In the genomic region with DNA sequence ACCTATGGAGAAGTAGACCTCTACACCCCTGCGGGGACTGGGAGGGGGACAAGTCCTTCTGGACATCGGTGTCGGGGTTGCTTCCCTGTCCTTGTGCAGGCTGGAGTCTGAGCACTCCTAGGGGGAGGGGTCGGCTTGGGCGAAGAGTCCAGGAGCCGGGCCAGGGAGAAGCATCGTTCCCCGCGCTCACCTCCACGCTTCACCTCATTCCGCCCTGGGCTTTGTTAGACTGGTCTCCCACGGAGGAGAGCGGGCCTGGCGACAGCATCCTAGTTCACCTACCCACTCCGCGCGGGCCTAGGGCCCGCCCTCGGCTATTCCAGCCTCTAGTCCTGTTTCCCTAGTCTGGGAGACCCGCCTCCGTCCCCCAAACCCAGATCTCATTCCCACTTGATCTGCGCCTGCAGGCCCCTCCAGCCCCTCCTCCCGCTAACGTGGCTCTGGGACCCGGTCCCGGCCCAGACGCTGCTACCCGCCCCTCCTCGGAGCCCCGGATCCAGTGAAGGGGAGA, we compare ENCODE assay signal across 8 mouse cellular contexts. TPM values are rescaled to one million over a fixed set of nuclear protein-coding genes. Genes with fewer than 3 reads are reported as not detected.
DNase-seq lines count a peak whose midpoint lies in the region; ATAC-seq lines count a peak whose summit lies in the region.

No protein-coding gene starts in this region.

- no peak for ATAC-seq in heart, embryonic 11.5 days (replicated peaks; ENCODE audit: insufficient number of reproducible peaks, low FRiP score, low TSS enrichment)
- peak; percentile 32 for ATAC-seq in embryonic facial prominence, embryonic 15.5 days (ENCODE audit: insufficient number of reproducible peaks, low FRiP score, low TSS enrichment, low read depth)
- ATAC-seq in intestine, embryonic 15.5 days, result 0 out of 2 replicates have a peak, but pooled peaks have one; percentile 6
- peak; percentile 34 for ATAC-seq in midbrain, embryonic 15.5 days (replicated peaks)
- no peak for ATAC-seq in megakaryocyte progenitor cell, adult 5-6 weeks (replicated peaks; ENCODE audit: poor library complexity)

- H3K4me2 ChIP-seq in heart, embryonic 11.5 days, result peak overlapping the region; percentile 96
- peak overlapping the region; percentile 74 for H3K4me2 ChIP-seq in embryonic facial prominence, embryonic 15.5 days (replicated peaks)
- peak overlapping the region; percentile 93 for H3K4me2 ChIP-seq in intestine, embryonic 15.5 days (replicated peaks)
- H3K4me2 ChIP-seq in midbrain, embryonic 15.5 days, result peak overlapping the region; percentile 81

- intact Hi-C loops in heart, postnatal 25 days (cut with DNase I), result no loop called here

- no peaks in the 10 kb centered on the region for H3K36me3 ChIP-seq in heart, embryonic 11.5 days (ENCODE audit: control insufficient read depth, insufficient read depth, low read length)
- peaks cover 16% of the 10 kb centered on the region; the same call in 1 of the 2 replicates for H3K36me3 ChIP-seq in embryonic facial prominence, embryonic 15.5 days
- no peaks in the 10 kb centered on the region for H3K36me3 ChIP-seq in intestine, embryonic 15.5 days
- H3K36me3 ChIP-seq in midbrain, embryonic 15.5 days (replicated peaks), result peaks cover 10% of the 10 kb centered on the region; the same call in 1 of the 2 replicates

- WGBS in heart, embryonic 11.5 days (ENCODE audit: insufficient replicate concordance), result under 1% methylated on average over 30 of the region's 30 CpGs
- under 1% methylated on average over 30 of the region's 30 CpGs for whole genome bisulfite sequencing in embryonic facial prominence, embryonic 15.5 days
- WGBS in intestine, embryonic 15.5 days, result 2% methylated on average over 30 of the region's 30 CpGs
- 1% methylated on average over 30 of the region's 30 CpGs for WGBS in midbrain, embryonic 15.5 days

- peak overlapping the region; percentile 76 for H3K4me3 ChIP-seq in heart, embryonic 11.5 days (ENCODE audit: low read depth, low read length)
- peak overlapping the region; percentile 65 for H3K4me3 ChIP-seq in embryonic facial prominence, embryonic 15.5 days (replicated peaks)
- peak overlapping the region; percentile 70 for H3K4me3 ChIP-seq in intestine, embryonic 15.5 days (replicated peaks)
- H3K4me3 ChIP-seq in midbrain, embryonic 15.5 days, result peak overlapping the region; percentile 71

- DNase-seq in heart, postnatal 25 days (ENCODE audit: low spot score), result no peak
- peak; percentile 23 for DNase-seq in Muller cell, postnatal 12 days (ENCODE audit: inconsistent ontology term)
- DNase-seq in urinary bladder, postnatal 14 days (ENCODE audit: low spot score), result no peak

- H3K9ac ChIP-seq in heart, embryonic 11.5 days (ENCODE audit: low read depth, low read length), result peak overlapping the region; percentile 78
- peak overlapping the region; percentile 47 for H3K9ac ChIP-seq in embryonic facial prominence, embryonic 15.5 days
- H3K9ac ChIP-seq in intestine, embryonic 15.5 days, result peak overlapping the region; percentile 71
- H3K9ac ChIP-seq in midbrain, embryonic 15.5 days, result peak overlapping the region; percentile 64

- H3K9me3 ChIP-seq in heart, embryonic 11.5 days (replicated peaks; ENCODE audit: control insufficient read depth, low read length), result no peaks in the 10 kb centered on the region
- H3K9me3 ChIP-seq in embryonic facial prominence, embryonic 15.5 days (replicated peaks), result no peaks in the 10 kb centered on the region
- no peaks in the 10 kb centered on the region for H3K9me3 ChIP-seq in intestine, embryonic 15.5 days
- no peaks in the 10 kb centered on the region for H3K9me3 ChIP-seq in midbrain, embryonic 15.5 days

- H3K27ac ChIP-seq in heart, embryonic 11.5 days (ENCODE audit: low read depth, low read length), result no peak overlapping the region
- H3K27ac ChIP-seq in embryonic facial prominence, embryonic 15.5 days (replicated peaks), result peak overlapping the region; percentile 68
- H3K27ac ChIP-seq in intestine, embryonic 15.5 days, result no peak overlapping the region; the same call in 1 of the 2 replicates
- H3K27ac ChIP-seq in midbrain, embryonic 15.5 days, result peak overlapping the region; percentile 81

- H3K4me1 ChIP-seq in heart, embryonic 11.5 days (ENCODE audit: control insufficient read depth, insufficient read depth, low read length), result peaks cover 29% of the 10 kb centered on the region
- peaks cover 40% of the 10 kb centered on the region for H3K4me1 ChIP-seq in embryonic facial prominence, embryonic 15.5 days
- peaks cover 32% of the 10 kb centered on the region for H3K4me1 ChIP-seq in intestine, embryonic 15.5 days (replicated peaks)
- H3K4me1 ChIP-seq in midbrain, embryonic 15.5 days, result peaks cover 38% of the 10 kb centered on the region

- peaks cover 9% of the 10 kb centered on the region for H3K27me3 ChIP-seq in heart, embryonic 11.5 days (ENCODE audit: control insufficient read depth, insufficient read depth, low read length)
- no peaks in the 10 kb centered on the region for H3K27me3 ChIP-seq in embryonic facial prominence, embryonic 15.5 days
- no peaks in the 10 kb centered on the region for H3K27me3 ChIP-seq in intestine, embryonic 15.5 days (replicated peaks)
- H3K27me3 ChIP-seq in midbrain, embryonic 15.5 days (replicated peaks), result no peaks in the 10 kb centered on the region

RNA-seq across cellular contexts. Expression of a gene that starts 0.8 kb away (rescaled TPM):
- 2.2 and 2.8 TPM in 2 replicates for polyA plus RNA-seq in heart, embryonic 11.5 days (2014; fragmentation: Nextera tagmentation; extraction: Ambion mirVana)
- total RNA-seq in heart, postnatal 25 days (2021), result 1 to 10 TPM; 7.3 to 9.4 TPM
- polyA plus RNA-seq in embryonic facial prominence, embryonic 15.5 days (2015; fragmentation: Nextera tagmentation; extraction: Ambion mirVana), result 13.1 and 15.6 TPM in 2 replicates
- polyA plus RNA-seq in intestine, embryonic 15.5 days (2015; fragmentation: Nextera tagmentation; extraction: Ambion mirVana), result 4.3 and 4.8 TPM in 2 replicates
- polyA plus RNA-seq in midbrain, embryonic 15.5 days (2015; fragmentation: Nextera tagmentation; extraction: Ambion mirVana), result 33.1 and 42.6 TPM in 2 replicates
- 0.05 and 0.07 TPM in 2 replicates for total RNA-seq in megakaryocyte progenitor cell, adult 5-6 weeks (2015)
- total RNA-seq in megakaryocyte progenitor cell, adult 5-6 weeks (2017), result not detected in 2 replicates

RNA-seq across cellular contexts. Expression of a gene that starts 18.9 kb away (rescaled TPM):
- polyA plus RNA-seq in heart, embryonic 11.5 days (2014; fragmentation: Nextera tagmentation; extraction: Ambion mirVana), result 0.79 and 1.5 TPM in 2 replicates
- 1 to 10 TPM; 2.0 to 2.1 TPM for total RNA-seq in heart, postnatal 25 days (2021)
- 6.6 and 7.6 TPM in 2 replicates for polyA plus RNA-seq in embryonic facial prominence, embryonic 15.5 days (2015; fragmentation: Nextera tagmentation; extraction: Ambion mirVana)
- polyA plus RNA-seq in intestine, embryonic 15.5 days (2015; fragmentation: Nextera tagmentation; extraction: Ambion mirVana), result 4.3 and 5.3 TPM in 2 replicates
- polyA plus RNA-seq in midbrain, embryonic 15.5 days (2015; fragmentation: Nextera tagmentation; extraction: Ambion mirVana), result 3.0 and 3.6 TPM in 2 replicates
- total RNA-seq in megakaryocyte progenitor cell, adult 5-6 weeks (2015), result 17.9 and 18.7 TPM in 2 replicates
- 17.8 and 25.1 TPM in 2 replicates for total RNA-seq in megakaryocyte progenitor cell, adult 5-6 weeks (2017)

RNA-seq across cellular contexts. Expression of a gene that starts 27.2 kb away (rescaled TPM):
- 6.5 and 7.6 TPM in 2 replicates for polyA plus RNA-seq in heart, embryonic 11.5 days (2014; fragmentation: Nextera tagmentation; extraction: Ambion mirVana)
- total RNA-seq in heart, postnatal 25 days (2021), result 1 to 10 TPM; 6.7 to 7.9 TPM
- polyA plus RNA-seq in embryonic facial prominence, embryonic 15.5 days (2015; fragmentation: Nextera tagmentation; extraction: Ambion mirVana), result 16.9 and 17.4 TPM in 2 replicates
- polyA plus RNA-seq in intestine, embryonic 15.5 days (2015; fragmentation: Nextera tagmentation; extraction: Ambion mirVana), result 10.3 and 10.7 TPM in 2 replicates
- polyA plus RNA-seq in midbrain, embryonic 15.5 days (2015; fragmentation: Nextera tagmentation; extraction: Ambion mirVana), result 48.9 and 52.1 TPM in 2 replicates
- 3.1 and 3.6 TPM in 2 replicates for total RNA-seq in megakaryocyte progenitor cell, adult 5-6 weeks (2015)
- 3.8 and 4.3 TPM in 2 replicates for total RNA-seq in megakaryocyte progenitor cell, adult 5-6 weeks (2017)

RNA-seq across cellular contexts. Expression of a gene that starts 27.3 kb away (rescaled TPM):
- polyA plus RNA-seq in heart, embryonic 11.5 days (2014; fragmentation: Nextera tagmentation; extraction: Ambion mirVana), result 57.7 and 61.8 TPM in 2 replicates
- 10 to 100 TPM; 28.3 to 31.4 TPM for total RNA-seq in heart, postnatal 25 days (2021)
- 73.0 and 79.5 TPM in 2 replicates for polyA plus RNA-seq in embryonic facial prominence, embryonic 15.5 days (2015; fragmentation: Nextera tagmentation; extraction: Ambion mirVana)
- polyA plus RNA-seq in intestine, embryonic 15.5 days (2015; fragmentation: Nextera tagmentation; extraction: Ambion mirVana), result 57.0 and 62.3 TPM in 2 replicates
- polyA plus RNA-seq in midbrain, embryonic 15.5 days (2015; fragmentation: Nextera tagmentation; extraction: Ambion mirVana), result 89.8 and 90.0 TPM in 2 replicates
- 43.4 and 45.8 TPM in 2 replicates for total RNA-seq in megakaryocyte progenitor cell, adult 5-6 weeks (2015)
- total RNA-seq in megakaryocyte progenitor cell, adult 5-6 weeks (2017), result 66.0 and 85.7 TPM in 2 replicates

RNA-seq across cellular contexts. Expression of a gene that starts 36.8 kb away (rescaled TPM):
- 0.53 and 0.83 TPM in 2 replicates for polyA plus RNA-seq in heart, embryonic 11.5 days (2014; fragmentation: Nextera tagmentation; extraction: Ambion mirVana)
- 10 to 100 TPM; 17.3 to 24.5 TPM for total RNA-seq in heart, postnatal 25 days (2021)
- polyA plus RNA-seq in embryonic facial prominence, embryonic 15.5 days (2015; fragmentation: Nextera tagmentation; extraction: Ambion mirVana), result 1.7 and 3.8 TPM in 2 replicates
- polyA plus RNA-seq in intestine, embryonic 15.5 days (2015; fragmentation: Nextera tagmentation; extraction: Ambion mirVana), result 0.83 and 0.99 TPM in 2 replicates
- 1.7 and 2.0 TPM in 2 replicates for polyA plus RNA-seq in midbrain, embryonic 15.5 days (2015; fragmentation: Nextera tagmentation; extraction: Ambion mirVana)
- 1.1 and 2.6 TPM in 2 replicates for total RNA-seq in megakaryocyte progenitor cell, adult 5-6 weeks (2015)
- total RNA-seq in megakaryocyte progenitor cell, adult 5-6 weeks (2017), result 2.3 and 2.5 TPM in 2 replicates

Comparison
In these comparisons a context has a peak if more than half of its experiments do, and no peak if none do; other contexts are left out.
1. ATAC-seq: peak in embryonic facial prominence, embryonic 15.5 days (single experiment), intestine, embryonic 15.5 days (single experiment) and midbrain, embryonic 15.5 days (single experiment); none in heart, embryonic 11.5 days (single experiment) and megakaryocyte progenitor cell, adult 5-6 weeks (single experiment).
2. H3K27ac ChIP-seq: peak in embryonic facial prominence, embryonic 15.5 days (single experiment) and midbrain, embryonic 15.5 days (single experiment); none in heart, embryonic 11.5 days (single experiment) and intestine, embryonic 15.5 days (single experiment).
3. Peak in every context shown above with its lines, with median percentiles within 50 percentile points of each other: H3K4me2 ChIP-seq, H3K4me3 ChIP-seq and H3K9ac ChIP-seq.